Mouse (Mus musculus) mesoderm, embryonic 11.5 days (tissue): ENCODE results near the gene Ptpn3.
"Not testable (repeated sequence)": the region's sequence is repeated elsewhere in the genome, so short reads cannot be mapped to it uniquely, and the experiment has no call there.

Source experiments
- DNase-seq: peaks from one replicate; pipeline ENCODE4 v3.0.0-alpha.2; 2012; ENCODE audit warnings: low read depth, low spot score

The Ptpn3 gene

DNA sequence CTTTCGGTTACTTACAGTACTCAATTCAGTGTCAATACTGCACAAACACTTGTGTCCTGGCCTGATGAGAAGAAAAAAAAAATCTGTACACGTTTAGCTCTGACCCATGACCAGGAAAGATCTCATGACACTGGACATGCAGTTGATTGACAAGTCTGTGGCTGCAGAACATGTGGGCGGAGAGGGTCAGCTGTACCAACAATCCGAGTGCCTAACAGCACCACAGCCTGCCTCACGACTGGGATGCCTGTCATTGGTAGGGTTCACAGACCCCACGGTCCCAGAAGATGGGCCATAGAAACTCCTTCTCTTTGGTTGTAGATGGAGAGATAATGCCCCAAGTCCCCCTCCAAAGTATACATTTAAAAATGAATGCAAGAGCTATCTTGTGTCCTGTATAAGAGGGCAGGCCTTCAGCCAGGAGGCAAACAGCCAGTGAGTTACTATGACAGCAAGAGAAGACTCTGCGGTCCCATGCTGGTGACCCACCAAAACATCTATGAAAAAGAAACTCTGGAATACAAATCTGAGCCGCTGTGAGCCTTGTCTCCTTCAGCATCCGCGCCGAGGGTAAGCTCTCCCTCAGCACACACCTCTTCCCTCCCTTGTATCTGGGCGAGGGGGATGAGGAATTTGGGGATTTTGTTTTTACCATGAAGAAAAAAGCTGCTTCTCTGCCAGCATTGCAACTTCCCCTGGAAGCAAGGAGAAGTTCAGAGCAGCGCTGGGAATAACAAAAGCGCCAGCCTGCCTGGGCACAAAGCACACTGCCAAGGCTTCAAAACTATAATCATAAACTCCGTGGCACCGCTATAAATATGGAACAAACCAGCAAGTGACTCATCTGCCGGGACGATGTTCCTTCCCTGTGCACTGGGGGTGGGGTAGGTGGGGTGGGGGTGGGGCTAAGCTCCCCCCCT lies 72.8 kb downstream of the Ptpn3 start:
- no peak for DNase-seq

DNA sequence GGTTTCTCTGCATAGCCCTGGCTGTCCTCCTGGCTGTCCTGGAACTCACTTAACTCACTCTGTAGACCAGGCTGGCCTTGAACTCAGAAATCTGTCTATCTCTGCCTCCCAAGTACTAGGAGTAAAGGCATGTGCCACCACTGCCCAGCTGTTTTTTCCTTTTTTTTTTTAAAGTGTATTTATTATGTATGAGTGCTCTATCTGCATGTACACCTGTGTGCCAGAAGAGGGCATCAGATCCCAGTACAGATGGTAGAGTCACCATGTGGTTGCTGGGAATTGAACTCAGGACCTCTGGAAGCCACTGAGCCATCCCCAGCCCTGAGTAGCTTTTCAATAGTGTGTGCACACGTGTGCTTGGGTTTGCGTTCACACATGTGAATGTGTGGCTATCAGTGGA lies 76.9 kb downstream of the Ptpn3 start:
- DNase-seq, result no peak

DNA sequence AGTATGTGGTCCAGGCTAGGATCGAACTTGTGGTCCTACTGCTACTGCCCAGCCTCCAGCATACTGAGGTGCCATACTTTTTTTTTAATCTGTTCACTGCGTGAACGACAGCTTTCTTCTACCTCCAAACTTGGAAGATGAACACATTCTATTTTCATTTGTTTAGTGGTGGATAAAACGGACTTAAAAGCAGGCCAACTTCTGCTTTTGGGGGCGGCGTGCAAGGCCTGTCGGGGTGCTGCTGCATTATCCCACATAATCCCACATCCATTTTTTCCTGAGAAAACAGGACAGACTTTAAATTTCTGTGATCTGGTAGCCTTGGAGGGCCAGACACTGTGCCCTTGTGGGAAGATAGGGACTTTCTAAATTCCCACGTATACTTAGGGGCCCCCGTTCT lies 83.9 kb downstream of the Ptpn3 start:
- DNase-seq, result no peak

DNA sequence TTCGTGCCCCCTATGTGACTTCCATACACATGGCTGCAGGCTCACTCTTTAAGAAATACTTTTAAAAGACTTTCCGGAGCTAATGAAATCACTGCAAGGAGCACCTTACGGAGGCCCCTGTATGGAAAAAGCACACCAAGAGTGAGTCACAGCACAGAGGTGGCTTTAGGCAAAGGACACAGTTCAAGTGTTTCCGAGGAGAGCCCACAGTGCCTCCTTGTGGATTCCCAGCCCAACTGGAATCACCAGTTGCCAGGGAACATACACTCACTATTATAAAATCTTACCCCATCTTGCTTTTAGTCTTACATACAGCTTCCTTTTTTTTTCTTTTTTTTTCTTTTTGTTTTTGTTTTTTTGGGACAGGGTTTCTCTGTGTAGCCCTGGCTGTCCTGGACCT lies 85.1 kb downstream of the Ptpn3 start:
- DNase-seq, result no peak

DNA sequence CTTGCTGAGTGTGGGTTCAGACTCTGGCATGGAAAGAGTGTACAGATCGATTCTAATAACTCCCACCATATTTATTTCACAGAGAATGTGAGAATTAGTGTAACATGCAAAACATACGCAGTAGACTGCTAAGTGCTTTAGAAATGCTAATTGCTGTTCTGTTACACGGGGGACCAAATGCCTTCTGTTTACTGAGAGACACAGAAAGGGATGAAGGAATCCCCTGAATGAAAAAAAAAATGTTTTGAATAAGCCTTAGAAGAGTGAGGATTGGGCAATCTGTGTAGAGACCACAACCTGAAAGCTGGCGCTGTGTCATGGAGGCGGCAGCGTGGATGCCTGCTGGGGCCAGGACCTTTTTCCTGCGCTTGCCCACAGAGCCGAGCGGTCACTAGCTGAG lies 86.8 kb downstream of the Ptpn3 start:
- DNase-seq, result no peak

DNA sequence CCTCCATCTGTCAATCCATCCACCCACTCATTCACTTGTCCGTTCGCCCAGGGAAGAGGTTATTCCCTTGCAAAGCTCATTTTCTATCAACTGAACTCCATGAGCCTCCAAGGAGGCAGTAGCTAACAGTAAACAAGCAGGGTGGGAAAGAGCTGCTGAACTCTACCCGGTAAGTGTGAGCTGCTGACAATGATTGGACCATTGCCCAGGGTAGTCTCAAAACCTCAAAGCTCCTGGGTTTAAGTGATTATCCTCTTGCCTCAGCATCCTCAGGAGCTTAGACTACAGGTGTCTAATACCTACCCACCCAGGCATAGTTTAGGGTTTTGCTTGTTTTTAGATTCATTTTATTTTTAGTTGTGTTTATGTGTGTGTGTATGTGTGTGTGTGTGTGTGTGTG lies 87.5 kb downstream of the Ptpn3 start:
- DNase-seq, result no peak

DNA sequence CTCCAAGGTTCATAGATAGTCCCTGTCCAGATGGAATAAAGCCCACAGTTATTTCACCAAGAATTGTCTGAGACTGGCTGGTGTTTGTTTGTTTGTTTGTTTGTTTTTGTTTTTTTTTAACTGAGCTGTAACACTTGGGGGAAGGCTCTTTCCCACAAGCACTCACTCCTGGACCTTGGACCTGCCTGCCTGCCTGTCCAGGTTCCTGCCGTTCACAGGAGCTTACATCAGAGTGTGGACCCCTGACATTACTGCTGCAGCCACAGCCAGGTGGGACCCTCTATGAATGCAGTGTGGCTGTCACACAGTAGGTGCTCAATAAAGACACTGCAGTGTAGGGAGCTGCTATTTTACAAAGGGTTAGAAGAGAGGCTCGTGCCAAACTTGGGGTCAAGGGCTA lies 89.9 kb downstream of the Ptpn3 start:
- DNase-seq, result no peak

DNA sequence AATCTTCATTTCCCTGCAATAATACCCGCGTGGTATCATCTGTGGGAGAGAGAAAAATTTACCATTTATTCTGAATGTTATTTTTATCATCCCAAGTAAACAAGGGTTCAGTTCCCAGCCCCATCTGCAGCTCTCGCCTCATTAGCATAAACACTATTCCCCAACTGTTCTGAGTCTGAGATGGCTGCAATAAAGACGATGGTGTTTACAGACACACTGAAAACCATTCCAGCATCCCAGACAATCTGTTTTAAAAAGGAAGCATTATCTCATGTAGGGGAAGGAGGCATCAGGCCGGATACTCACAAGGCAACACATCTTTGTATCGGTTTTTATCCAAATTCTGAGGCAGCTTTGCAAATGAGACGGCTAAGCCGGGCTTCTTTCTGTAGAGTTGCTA lies 95.7 kb downstream of the Ptpn3 start:
- no peak for DNase-seq

DNA sequence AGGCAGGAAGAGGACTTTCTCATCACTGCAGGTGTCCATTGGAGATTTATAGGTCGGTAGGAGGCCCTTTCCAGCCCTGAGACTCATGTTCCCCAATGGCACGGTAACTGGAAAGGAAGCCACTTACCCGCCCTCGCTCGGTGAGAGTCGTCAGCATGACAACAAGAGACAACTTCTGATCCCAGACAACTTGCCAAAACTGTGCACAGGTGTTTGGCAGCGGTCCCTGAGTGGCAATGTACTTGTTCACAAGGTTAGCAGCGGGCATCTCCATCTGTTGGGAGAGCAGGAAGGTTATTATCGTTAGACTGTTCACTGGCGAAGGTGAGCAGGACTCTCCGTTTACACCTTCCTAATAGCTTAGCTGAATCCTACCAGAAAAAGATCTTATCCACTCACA lies 96.9 kb downstream of the Ptpn3 start:
- DNase-seq, result no peak

DNA sequence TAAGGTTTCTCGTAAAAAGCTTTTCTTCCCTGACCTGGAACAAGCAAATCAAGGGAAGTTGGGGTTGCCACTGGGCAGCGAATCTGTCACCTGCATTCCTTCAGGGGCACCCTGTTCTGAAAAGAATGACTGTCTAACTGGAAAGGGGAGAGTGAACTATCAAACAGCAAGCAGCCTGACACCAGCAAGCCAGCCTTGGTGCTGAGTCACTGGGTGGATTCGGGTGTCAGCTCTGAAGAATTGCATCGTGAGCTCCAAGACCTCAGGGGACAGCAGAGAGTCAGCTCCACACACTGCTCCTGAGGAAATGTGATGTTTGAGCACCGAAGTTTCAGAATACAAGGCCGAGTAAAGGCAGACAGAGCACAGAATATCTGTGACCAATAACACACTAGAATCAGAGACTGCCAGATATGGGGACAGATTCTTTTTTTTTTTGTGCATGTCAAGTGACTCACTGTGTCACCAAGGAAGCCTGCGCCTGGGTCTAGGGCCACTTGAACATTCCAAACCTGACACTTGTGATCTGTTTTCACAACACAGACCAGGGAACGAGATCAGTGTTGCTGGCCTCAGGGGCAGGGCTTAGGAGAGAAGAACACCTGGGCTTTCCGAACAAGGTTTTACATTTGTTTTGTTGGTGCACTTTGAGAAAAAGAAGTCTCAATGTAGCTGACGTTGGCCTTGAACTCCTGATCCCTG lies 98.8 kb downstream of the Ptpn3 start:
- DNase-seq, result peak; percentile 17

DNA sequence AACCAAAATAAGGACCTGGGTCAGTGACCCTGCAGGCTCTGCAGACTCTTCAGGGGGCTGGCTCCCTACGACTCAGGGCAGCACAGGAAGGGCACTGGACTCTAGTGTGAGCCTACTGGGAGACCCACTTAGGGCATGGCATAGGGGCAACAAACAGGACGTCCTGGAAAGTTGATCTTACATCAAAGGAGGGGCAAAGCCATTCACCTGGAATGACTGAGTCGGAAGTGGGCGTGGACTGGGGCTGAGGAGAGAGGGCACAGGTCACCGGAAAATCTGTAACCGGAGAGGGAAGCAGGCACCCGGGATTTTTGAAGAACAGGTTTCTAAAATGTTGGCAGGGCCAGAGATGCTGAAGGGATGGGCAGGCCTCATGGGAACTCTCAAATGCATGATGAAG lies 99.5 kb downstream of the Ptpn3 start:
- no peak for DNase-seq

DNA sequence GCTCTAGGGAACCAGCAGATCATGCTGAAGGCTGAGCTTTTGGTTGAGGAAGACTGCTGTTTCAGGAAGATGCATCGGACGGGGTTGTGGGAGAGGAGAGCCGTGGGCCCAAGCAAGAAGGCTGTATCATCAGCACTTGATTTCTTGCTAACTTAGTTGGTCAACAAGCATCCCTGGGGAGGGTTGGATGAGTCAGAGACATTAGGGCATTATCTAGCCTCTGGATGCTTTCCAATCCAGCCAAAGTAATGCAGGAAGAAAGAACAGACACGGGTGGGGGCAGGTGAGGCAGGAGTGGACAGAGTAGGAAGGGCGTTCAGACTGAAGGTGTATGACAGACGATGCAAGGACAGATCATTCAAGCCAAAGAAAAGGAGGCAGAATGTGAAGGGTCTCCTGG lies 101.0 kb downstream of the Ptpn3 start:
- no peak for DNase-seq

DNA sequence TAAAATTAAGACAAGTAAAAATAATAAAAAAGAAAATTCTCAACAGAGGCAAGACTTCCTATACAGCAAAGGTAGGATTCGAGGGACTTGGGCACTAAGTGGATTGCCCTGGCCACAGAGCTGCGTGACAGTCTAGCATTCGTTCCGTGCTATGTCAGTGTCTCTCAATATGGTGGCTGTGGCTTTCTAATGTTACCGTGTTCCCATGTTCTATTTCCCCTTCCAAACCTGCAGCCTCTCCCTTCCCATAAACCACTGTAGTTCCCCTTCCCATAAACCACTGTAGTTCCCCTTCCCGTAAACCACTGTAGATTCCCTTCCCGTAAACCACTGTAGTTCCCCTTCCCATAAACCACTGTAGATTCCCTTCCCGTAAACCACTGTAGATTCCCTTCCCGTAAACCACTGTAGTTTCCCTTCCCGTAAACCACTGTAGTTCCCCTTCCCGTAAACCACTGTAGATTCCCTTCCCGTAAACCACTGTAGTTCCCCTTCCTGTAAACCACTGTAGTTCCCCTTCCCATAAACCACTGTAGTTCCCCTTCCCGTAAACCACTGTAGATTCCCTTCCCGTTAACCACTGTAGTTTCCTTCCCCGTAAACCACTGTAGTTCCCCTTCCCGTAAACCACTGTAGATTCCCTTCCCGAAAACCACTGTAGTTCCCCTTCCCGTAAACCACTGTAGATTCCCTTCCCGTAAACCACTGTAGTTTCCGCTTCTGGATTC lies 102.8 kb downstream of the Ptpn3 start:
- DNase-seq, result not testable (repeated sequence)

DNA sequence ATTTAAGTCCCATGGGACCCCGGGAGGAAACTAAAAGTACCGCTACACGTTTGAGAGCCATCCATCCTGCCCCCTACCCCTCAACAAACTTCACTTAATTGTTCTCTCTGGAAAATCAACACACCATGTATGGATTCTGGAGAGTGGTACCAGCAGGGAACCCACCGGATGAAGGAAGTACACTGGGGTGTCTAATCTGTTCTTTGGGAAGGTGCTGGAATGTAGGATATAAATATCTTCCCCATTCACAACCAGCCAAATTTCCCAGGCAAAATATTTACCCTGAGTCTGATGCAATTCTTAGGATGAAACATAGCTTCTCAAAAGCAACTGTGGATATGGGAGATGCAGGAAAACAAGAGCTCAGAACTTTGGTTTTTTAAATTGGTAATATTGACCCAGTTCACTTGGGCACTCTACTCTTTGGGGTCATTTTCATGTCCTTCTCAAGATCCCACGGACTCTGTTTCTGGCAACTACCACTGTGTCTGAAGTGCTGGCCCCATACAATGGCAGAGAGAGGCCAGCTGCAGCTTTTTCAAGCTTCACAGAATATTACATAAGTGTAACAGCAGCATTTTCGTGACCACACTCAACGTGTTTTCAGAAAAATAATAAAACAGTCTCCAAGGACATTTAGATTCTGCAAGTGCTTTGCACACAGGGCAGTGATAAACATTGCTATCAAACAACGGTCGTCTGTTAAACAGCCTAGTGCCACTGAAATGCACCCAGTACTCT lies 109.9 kb downstream of the Ptpn3 start:
- DNase-seq, result no peak

DNA sequence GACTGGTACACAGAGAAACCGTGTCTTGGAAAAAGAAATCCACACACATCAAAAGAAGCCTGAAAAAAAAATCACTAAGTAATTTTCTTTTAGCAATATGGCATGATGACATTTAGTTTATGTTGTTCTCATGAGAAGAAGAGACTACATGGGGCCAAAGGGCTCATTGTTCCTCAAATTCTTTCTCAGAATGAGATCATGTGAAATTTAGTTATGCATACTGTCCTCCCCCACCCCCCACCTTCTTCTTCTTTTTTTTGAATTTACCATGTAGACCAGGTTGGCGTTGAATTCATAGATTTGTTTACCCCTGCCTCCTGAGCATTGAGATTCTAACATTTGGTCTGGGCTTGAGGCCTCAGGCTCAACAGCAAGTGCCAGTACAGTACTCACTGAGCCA lies 111.8 kb downstream of the Ptpn3 start:
- DNase-seq, result no peak

DNA sequence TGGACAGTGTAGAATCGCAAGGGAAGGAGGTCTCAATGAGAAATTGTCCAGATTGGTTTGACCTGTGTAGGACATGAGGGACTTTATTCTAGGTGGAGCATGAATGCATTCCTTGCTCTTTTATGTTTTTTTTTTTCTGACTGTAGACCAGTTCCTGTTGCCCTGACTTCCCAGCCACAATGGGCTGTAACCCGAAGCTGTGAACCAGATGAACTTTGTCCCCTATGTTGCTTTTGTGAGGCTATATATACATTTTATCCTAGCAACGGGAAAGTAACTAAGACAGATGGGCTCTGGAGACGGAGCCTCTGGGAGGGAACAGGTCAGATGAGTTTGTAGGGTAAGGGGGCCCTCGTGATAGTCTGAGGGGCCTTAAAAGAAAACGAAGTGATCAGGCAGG lies 115.6 kb downstream of the Ptpn3 start:
- DNase-seq, result peak; percentile 65

DNA sequence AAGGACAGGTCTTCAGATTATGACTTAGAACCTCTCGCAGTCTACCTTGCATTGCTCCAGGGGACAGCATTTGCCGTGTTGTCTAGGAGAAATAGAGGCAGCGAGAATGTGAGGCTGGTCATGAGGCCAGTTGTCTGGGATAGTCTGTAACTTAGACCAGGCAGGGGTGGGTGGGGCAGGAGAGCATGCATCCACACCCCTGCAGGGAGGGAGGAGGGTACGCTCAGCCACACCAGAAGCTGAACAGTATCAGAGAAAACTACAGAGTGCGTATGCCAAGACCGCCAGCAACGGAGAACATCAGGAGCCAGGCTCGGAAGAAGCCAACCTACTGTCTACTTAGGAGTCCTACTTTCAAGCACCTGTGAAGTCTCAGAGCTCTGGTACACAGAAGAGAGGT lies 116.2 kb downstream of the Ptpn3 start:
- no peak for DNase-seq

DNA sequence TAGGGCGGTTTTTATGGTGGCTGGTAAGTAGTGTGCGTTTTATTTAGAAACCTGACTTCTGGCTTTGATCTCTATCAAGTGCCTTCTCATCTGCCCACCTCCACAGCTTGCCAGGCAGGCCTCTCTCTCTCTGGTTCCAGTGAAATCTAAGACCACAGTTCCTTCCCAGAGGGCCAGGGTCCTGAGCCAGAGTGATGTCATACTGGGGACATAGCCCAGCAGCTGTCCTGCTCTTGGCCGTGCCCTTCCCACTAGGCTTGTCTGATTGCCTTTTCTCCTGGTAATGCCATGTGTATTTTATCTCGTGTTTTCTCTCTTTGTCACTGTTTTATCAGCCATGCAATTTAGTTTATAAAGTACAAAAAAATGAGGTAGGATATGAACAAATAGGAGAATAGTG lies 118.1 kb downstream of the Ptpn3 start:
- DNase-seq, result no peak

DNA sequence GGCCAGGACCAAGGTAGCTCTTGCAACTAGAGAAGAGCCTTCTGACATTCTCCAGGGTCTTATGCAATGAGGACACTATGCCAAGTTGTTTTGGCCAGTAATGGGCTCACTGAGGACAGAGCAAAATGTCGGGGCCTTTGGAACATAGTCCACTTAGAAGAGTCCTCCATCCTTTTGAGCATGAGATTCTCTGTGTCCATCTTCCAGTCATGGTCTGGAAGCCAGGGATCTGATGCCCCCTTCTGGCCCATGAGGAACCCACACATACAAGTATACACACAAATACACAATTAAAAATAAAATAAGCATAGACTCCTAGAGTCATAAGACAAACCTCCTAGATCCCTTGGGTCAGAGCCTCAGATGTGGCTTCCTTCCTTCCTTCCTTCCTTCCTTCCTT lies 120.1 kb downstream of the Ptpn3 start:
- no peak for DNase-seq

DNA sequence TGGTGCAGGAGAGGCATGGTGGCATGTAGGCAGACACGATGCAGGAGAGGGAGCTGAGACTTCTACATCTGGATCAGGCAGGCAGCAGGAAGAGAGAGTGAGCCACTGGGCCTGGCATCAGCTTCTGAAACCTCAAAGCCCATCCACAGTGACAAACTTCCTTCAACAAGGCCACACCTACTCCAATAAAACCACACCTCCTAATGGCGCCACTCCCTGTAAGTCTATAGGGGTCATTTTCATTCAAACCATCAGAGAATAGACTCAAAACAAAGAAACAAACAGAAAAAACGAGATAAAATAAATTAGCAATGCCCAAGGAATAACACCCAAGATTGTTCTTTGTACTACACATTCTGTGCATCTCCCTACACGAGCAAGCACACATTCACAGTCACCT lies 122.8 kb downstream of the Ptpn3 start:
- DNase-seq, result no peak

DNA sequence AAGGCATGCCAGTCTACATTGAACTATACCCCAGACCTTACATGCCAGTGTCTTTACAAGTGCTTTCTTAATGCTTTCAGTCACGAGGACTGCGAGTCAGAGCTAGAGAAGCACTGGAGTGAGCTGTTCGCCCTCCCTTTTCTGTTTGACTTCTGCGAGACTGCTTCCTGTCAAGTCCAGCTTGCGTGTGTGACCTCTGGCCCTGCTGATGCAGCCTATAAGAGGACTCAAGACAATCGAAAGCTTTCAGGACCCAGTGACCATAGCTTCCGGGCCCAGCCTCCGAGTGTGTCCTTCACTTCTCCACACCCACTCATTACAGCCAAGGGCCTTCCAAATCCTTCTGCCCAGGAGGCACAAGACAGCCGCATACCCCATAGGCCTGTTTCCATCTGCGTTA lies 126.3 kb downstream of the Ptpn3 start:
- no peak for DNase-seq

DNA sequence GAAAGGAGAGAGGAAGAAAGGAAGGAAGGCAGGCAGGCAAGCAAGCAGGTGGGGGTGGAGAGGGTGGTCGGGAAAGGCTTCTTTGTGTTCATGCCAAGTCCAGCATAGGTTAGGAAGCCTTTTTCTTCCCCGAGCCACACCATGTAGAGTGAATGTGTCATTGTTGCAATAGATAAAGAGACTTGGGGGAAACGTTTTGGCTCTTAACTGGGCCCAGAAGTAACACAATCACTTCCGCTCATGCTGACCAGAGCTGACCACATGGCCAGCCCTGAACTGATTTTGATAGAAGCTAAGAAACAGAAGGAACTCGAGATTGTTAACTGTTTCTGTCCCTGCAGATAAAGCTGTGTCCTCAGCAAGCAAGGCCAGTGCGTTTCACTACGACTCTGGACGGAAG lies 128.8 kb downstream of the Ptpn3 start:
- no peak for DNase-seq
